Mouse (Mus musculus): Measurements from ENCODE around the gene Foxp1.

GRCm38 (mm10) chr6:99368118-99368753 lies 154.3 kb downstream of the Foxp1 start:
- TF ChIP-seq CTCF (IDR thresholded peaks at IDR 0.05; ENCODE audit: extremely low read depth, insufficient read depth, insufficient read length, insufficient replicate concordance), result no peak
- TF ChIP-seq POLR2A (IDR thresholded peaks at IDR 0.05; ENCODE audit: low read depth, low read length), result no peak
